Mouse (Mus musculus) mesoderm, embryonic 11.5 days (tissue): Measurements from ENCODE around the gene Gal3st2b.
"Not testable (repeated sequence)": the region's sequence is repeated elsewhere in the genome, so short reads cannot be mapped to it uniquely, and the experiment has no call there.

ENCODE experiments used
- DNase-seq: peaks from one replicate; pipeline ENCODE4 v3.0.0-alpha.2; 2012; ENCODE audit warnings: low read depth, low spot score

Gene Gal3st2b

DNA sequence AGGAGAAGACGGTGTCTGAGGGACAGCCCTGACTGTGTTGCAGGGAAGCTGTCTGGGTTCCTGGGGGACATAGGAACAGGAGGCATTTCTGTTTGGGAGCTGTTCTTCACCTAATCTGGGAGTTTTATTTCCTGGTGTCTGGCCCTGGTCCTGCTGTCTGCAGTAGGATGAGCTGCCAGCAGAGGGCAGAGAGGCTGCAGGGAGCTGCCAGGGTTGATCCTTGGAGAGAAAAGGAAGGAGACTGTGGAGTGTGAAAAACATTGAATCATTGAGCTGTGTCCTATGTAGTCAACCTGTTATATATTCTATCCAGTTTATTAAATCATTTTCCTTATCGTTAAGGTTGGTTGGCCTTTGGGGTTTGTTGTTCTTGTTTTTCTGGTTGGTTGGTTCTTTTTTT is 62.8 kb downstream of the Gal3st2b start:
- DNase-seq = not testable (repeated sequence)

DNA sequence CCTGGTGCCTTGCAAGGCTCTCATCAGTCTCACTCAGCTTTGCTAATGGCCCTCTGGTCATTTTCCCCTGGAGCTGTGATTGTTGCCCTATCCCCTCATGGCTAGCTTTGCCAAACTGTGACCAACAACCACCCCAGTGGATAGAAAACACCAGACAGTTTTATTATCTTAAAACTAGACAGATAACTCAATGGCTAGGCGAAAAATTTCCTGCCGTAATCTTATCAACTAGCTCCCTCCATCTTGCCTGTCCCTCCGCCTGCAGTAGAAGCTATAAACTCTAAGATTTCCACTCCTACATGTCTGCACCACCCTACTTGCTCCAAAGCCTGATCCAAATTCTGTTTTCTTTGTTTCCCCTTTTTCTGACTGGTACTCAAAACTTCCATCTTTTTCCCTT is 68.1 kb downstream of the Gal3st2b start:
- DNase-seq = no peak

DNA sequence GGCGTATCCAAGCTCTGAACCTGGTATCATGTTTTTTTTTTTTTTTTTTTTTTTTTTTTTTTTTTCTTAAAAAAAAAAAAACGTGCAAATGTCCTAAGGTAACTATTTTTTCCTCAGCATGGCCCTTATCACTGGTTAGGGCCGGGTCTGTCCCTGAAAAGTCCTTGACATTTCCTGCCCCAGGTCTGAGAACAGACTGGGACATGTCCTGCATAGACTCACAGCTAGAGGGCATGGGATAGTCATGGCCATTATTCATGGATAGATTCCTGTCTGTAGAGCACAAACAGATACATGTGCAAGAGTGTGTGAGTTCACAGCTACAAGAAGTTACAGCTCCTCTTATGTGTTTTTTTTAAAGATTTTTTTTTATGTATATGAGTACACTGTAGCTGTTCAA is 70.7 kb downstream of the Gal3st2b start:
- no peak for DNase-seq

DNA sequence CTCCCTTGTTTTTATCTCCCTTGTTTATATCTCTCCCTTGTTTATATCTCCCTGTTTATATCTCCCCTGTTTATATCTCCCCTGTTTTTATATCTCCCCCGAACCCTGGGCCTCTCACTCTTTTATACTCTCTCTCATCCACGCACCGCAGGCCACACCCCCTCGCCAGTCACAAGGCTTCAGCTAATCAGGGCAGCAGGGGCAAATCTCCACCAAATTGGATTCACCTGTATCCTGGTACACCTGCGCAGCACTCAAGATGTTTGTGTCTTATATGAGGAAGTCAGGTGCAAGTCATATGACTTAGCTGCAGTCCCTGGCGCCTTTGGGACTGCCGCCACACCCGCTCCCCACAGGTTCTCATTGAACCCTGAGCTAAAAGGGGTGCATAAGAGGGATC is 72.1 kb downstream of the Gal3st2b start, which contains the start of gene Gal3st2c:
Gene Gal3st2c (plus strand): TSS at position 301 of the 400 bp plus-strand sequence.
- not testable (repeated sequence) for DNase-seq

GRCm38 (mm10) chr1:93991068-93991467 is 73.0 kb downstream of the Gal3st2b start:
- not testable (repeated sequence) for DNase-seq

GRCm38 (mm10) chr1:93991491-93991890 is 73.4 kb downstream of the Gal3st2b start:
- DNase-seq = not testable (repeated sequence)
